Mouse (Mus musculus) forebrain, embryonic 11.5 days (tissue): ENCODE results near the gene Gm8206. TPM values are rescaled to one million over a fixed set of nuclear protein-coding genes. Genes with fewer than 3 reads are reported as not detected.

Experiments
- polyA plus RNA-seq: library from polyadenylated mRNA; unstranded; fragments of >200 nt; fragmentation: Nextera tagmentation; extraction: Ambion mirVana; gene quantifications from 2 replicates; pipeline ENCODE4 v1.2.1, GENCODE M21; 2014

Gene Gm8206
- polyA plus RNA-seq, 1 experiment from 2014 or later: 1.2 TPM

Other genes starting within 250 kb of the Gm8206 start
- 0.47 TPM in 1 of 2 replicates, not detected in the other for gene Gm8237, start 213.6 kb downstream of the Gm8206 start, polyA plus RNA-seq
- gene Gm3248, start 132.2 kb downstream of the Gm8206 start, polyA plus RNA-seq: 0.19 and 0.29 TPM in 2 replicates
- not detected in 2 replicates for gene Gm3453, start 114.8 kb downstream of the Gm8206 start, polyA plus RNA-seq
- not detected in 2 replicates for gene Gm6337, start 35.7 kb downstream of the Gm8206 start, polyA plus RNA-seq
- gene Gm3468, start 14.7 kb upstream of the Gm8206 start, polyA plus RNA-seq: 2.2 and 2.5 TPM in 2 replicates
- not detected in 2 replicates for gene Gm3476, start 31.9 kb upstream of the Gm8206 start, polyA plus RNA-seq
- gene Gm21560, start 125.3 kb upstream of the Gm8206 start, polyA plus RNA-seq: not detected in 2 replicates
- gene Gm3411, start 193.3 kb upstream of the Gm8206 start, polyA plus RNA-seq: 1.6 and 1.7 TPM in 2 replicates
- not detected in 2 replicates for gene Gm21103, start 210.9 kb upstream of the Gm8206 start, polyA plus RNA-seq
- not detected in 2 replicates for gene Gm3618, start 249.7 kb upstream of the Gm8206 start, polyA plus RNA-seq